Mouse (Mus musculus): ENCODE results near the gene Adipoq. TPM values are rescaled to one million over a fixed set of nuclear protein-coding genes. Genes with fewer than 3 reads are reported as not detected.

The Adipoq gene
- polyA plus RNA-seq, 1 experiment from 2014 or later: not detected

GRCm38 (mm10) chr16:23145211-23145610 is 1.1 kb upstream of the Adipoq start:
- H3K4me1 ChIP-seq (replicated peaks): peaks cover 10% of the 10 kb centered on the region; the same call in 1 of the 2 replicates
- H3K9me3 ChIP-seq (replicated peaks): no peaks in the 10 kb centered on the region
- no peak overlapping the region for H3K27ac ChIP-seq
- ATAC-seq (replicated peaks; ENCODE audit: insufficient number of reproducible peaks, insufficient read depth, low FRiP score, low read depth): no peak
- H3K4me3 ChIP-seq: no peak overlapping the region
- no peaks in the 10 kb centered on the region for H3K27me3 ChIP-seq
- H3K9ac ChIP-seq: no peak overlapping the region
- H3K36me3 ChIP-seq: no peaks in the 10 kb centered on the region
- H3K4me2 ChIP-seq: no peak overlapping the region
- WGBS: 43% methylated on average over 5 of the region's 5 CpGs

- Histone ChIP-seq H3K9ac (no peak overlapping the region), H3K27me3 (no peaks in the 10 kb centered on the region), H3K4me3 (no peak overlapping the region), H3K9me3 (replicated peaks) (no peaks in the 10 kb centered on the region), H3K27ac (no peak overlapping the region), H3K4me1 (replicated peaks) (peaks cover 10% of the 10 kb centered on the region; the same call in 1 of the 2 replicates), H3K36me3 (no peaks in the 10 kb centered on the region), H3K4me2 (no peak overlapping the region)
- no peak for ATAC-seq (replicated peaks; ENCODE audit: insufficient number of reproducible peaks, insufficient read depth, low FRiP score, low read depth)
- 56% methylated on average over 2 of the region's 2 CpGs for WGBS
Measured at GRCm38 (mm10) chr16:23148936-23149335, 2.6 kb downstream of the Adipoq start.

GRCm38 (mm10) chr16:23149396-23149795 is 3.1 kb downstream of the Adipoq start:
- Histone ChIP-seq H3K4me2 (no peak overlapping the region), H3K9ac (no peak overlapping the region), H3K27me3 (no peaks in the 10 kb centered on the region), H3K9me3 (replicated peaks) (no peaks in the 10 kb centered on the region), H3K36me3 (no peaks in the 10 kb centered on the region), H3K4me3 (no peak overlapping the region), H3K27ac (no peak overlapping the region), H3K4me1 (replicated peaks) (peaks cover 10% of the 10 kb centered on the region; the same call in 1 of the 2 replicates)
- ATAC-seq (replicated peaks; ENCODE audit: insufficient number of reproducible peaks, insufficient read depth, low FRiP score, low read depth): no peak
- WGBS: 74% methylated on average over 8 of the region's 8 CpGs

- no peak overlapping the region for H3K4me3 ChIP-seq
- no peaks in the 10 kb centered on the region for H3K4me1 ChIP-seq (replicated peaks)
- no peak overlapping the region for H3K4me2 ChIP-seq
- no peaks in the 10 kb centered on the region for H3K27me3 ChIP-seq
- H3K27ac ChIP-seq: no peak overlapping the region
- no peaks in the 10 kb centered on the region for H3K9me3 ChIP-seq (replicated peaks)
- no peak overlapping the region for H3K9ac ChIP-seq
- no peaks in the 10 kb centered on the region for H3K36me3 ChIP-seq
- WGBS: 9% methylated on average over 2 of the region's 2 CpGs
- no peak for ATAC-seq (replicated peaks; ENCODE audit: insufficient number of reproducible peaks, insufficient read depth, low FRiP score, low read depth)
Measured at GRCm38 (mm10) chr16:23151423-23151822, 5.1 kb downstream of the Adipoq start.

- H3K27me3 ChIP-seq: no peaks in the 10 kb centered on the region
- no peak overlapping the region for H3K4me3 ChIP-seq
- H3K9me3 ChIP-seq (replicated peaks): no peaks in the 10 kb centered on the region
- no peak overlapping the region for H3K27ac ChIP-seq
- H3K4me1 ChIP-seq (replicated peaks): peaks cover 3% of the 10 kb centered on the region
- H3K9ac ChIP-seq: no peak overlapping the region
- 73% methylated on average over 5 of the region's 5 CpGs for WGBS
- H3K4me2 ChIP-seq: no peak overlapping the region
- ATAC-seq (replicated peaks; ENCODE audit: insufficient number of reproducible peaks, insufficient read depth, low FRiP score, low read depth): no peak
- no peaks in the 10 kb centered on the region for H3K36me3 ChIP-seq
Measured at GRCm38 (mm10) chr16:23154261-23154660, 7.9 kb downstream of the Adipoq start.

GRCm38 (mm10) chr16:23157013-23157412 is 10.7 kb downstream of the Adipoq start:
- ATAC-seq (replicated peaks; ENCODE audit: insufficient number of reproducible peaks, insufficient read depth, low FRiP score, low read depth): no peak
- H3K27me3 ChIP-seq: no peaks in the 10 kb centered on the region
- WGBS: 91% methylated on average over 13 of the region's 13 CpGs

GRCm38 (mm10) chr16:23158292-23158691 is 12.0 kb downstream of the Adipoq start:
- H3K36me3 ChIP-seq: no peaks in the 10 kb centered on the region
- no peak overlapping the region for H3K4me2 ChIP-seq
- ATAC-seq (replicated peaks; ENCODE audit: insufficient number of reproducible peaks, insufficient read depth, low FRiP score, low read depth): no peak
- H3K9me3 ChIP-seq (replicated peaks): no peaks in the 10 kb centered on the region
- no peak overlapping the region for H3K9ac ChIP-seq
- H3K4me3 ChIP-seq: no peak overlapping the region
- 85% methylated on average over 7 of the region's 7 CpGs for WGBS
- H3K4me1 ChIP-seq (replicated peaks): peaks cover 3% of the 10 kb centered on the region
- H3K27ac ChIP-seq: no peak overlapping the region
- no peaks in the 10 kb centered on the region for H3K27me3 ChIP-seq

More at GRCm38 (mm10) chr16:23157013-23157412, 10.7 kb downstream of the Adipoq start:
- H3K4me1 ChIP-seq (replicated peaks): peaks cover 3% of the 10 kb centered on the region
- no peak overlapping the region for H3K9ac ChIP-seq
- no peak overlapping the region for H3K4me3 ChIP-seq
- no peak overlapping the region for H3K27ac ChIP-seq
- no peaks in the 10 kb centered on the region for H3K9me3 ChIP-seq (replicated peaks)
- no peak overlapping the region for H3K4me2 ChIP-seq
- H3K36me3 ChIP-seq: no peaks in the 10 kb centered on the region

- no peak overlapping the region for H3K9ac ChIP-seq
- H3K4me1 ChIP-seq (replicated peaks): peaks cover 3% of the 10 kb centered on the region
- no peak overlapping the region for H3K4me2 ChIP-seq
- no peaks in the 10 kb centered on the region for H3K27me3 ChIP-seq
- no peak for ATAC-seq (replicated peaks; ENCODE audit: insufficient number of reproducible peaks, insufficient read depth, low FRiP score, low read depth)
- no peak overlapping the region for H3K27ac ChIP-seq
- H3K36me3 ChIP-seq: no peaks in the 10 kb centered on the region
- H3K4me3 ChIP-seq: no peak overlapping the region
- no peaks in the 10 kb centered on the region for H3K9me3 ChIP-seq (replicated peaks)
- WGBS: 26% methylated on average over 2 of the region's 2 CpGs
Measured at GRCm38 (mm10) chr16:23158957-23159356, 12.6 kb downstream of the Adipoq start.

GRCm38 (mm10) chr16:23159749-23160148 is 13.4 kb downstream of the Adipoq start:
- peaks cover 3% of the 10 kb centered on the region for H3K4me1 ChIP-seq (replicated peaks)
- 52% methylated on average over 2 of the region's 2 CpGs for WGBS
- no peaks in the 10 kb centered on the region for H3K9me3 ChIP-seq (replicated peaks)
- ATAC-seq (replicated peaks; ENCODE audit: insufficient number of reproducible peaks, insufficient read depth, low FRiP score, low read depth): no peak
- H3K4me3 ChIP-seq: no peak overlapping the region
- H3K4me2 ChIP-seq: no peak overlapping the region
- H3K9ac ChIP-seq: no peak overlapping the region
- no peaks in the 10 kb centered on the region for H3K36me3 ChIP-seq
- H3K27me3 ChIP-seq: no peaks in the 10 kb centered on the region
- no peak overlapping the region for H3K27ac ChIP-seq

- Histone ChIP-seq H3K9me3 (replicated peaks) (no peaks in the 10 kb centered on the region), H3K4me1 (replicated peaks) (peaks cover 3% of the 10 kb centered on the region), H3K27me3 (no peaks in the 10 kb centered on the region), H3K4me2 (no peak overlapping the region), H3K4me3 (no peak overlapping the region), H3K27ac (no peak overlapping the region), H3K9ac (no peak overlapping the region), H3K36me3 (no peaks in the 10 kb centered on the region)
- WGBS: 78% methylated on average over 3 of the region's 3 CpGs
- ATAC-seq (replicated peaks; ENCODE audit: insufficient number of reproducible peaks, insufficient read depth, low FRiP score, low read depth): no peak
Measured at GRCm38 (mm10) chr16:23162116-23162515, 15.8 kb downstream of the Adipoq start.

- Histone ChIP-seq H3K4me3 (no peak overlapping the region), H3K4me1 (replicated peaks) (no peaks in the 10 kb centered on the region; the same call in none of the 2 replicates), H3K36me3 (no peaks in the 10 kb centered on the region), H3K4me2 (no peak overlapping the region), H3K27ac (peak overlapping the region; percentile 61), H3K27me3 (no peaks in the 10 kb centered on the region), H3K9ac (no peak overlapping the region), H3K9me3 (replicated peaks) (no peaks in the 10 kb centered on the region)
- ATAC-seq (replicated peaks; ENCODE audit: insufficient number of reproducible peaks, insufficient read depth, low FRiP score, low read depth): no peak
- WGBS: 44% methylated on average over 6 of the region's 6 CpGs
Measured at GRCm38 (mm10) chr16:23164443-23164842, 18.1 kb downstream of the Adipoq start.

- H3K9me3 ChIP-seq (replicated peaks): no peaks in the 10 kb centered on the region
- no peak overlapping the region for H3K9ac ChIP-seq
- no peak overlapping the region for H3K4me3 ChIP-seq
- no peaks in the 10 kb centered on the region; the same call in 1 of the 2 replicates for H3K4me1 ChIP-seq (replicated peaks)
- no peak for ATAC-seq (replicated peaks; ENCODE audit: insufficient number of reproducible peaks, insufficient read depth, low FRiP score, low read depth)
- no peaks in the 10 kb centered on the region for H3K27me3 ChIP-seq
- 62% methylated on average over 9 of the region's 9 CpGs for WGBS
- 0 out of 2 replicates have a peak overlapping the region, but pooled peaks have one; percentile 61 for H3K27ac ChIP-seq
- H3K36me3 ChIP-seq: no peaks in the 10 kb centered on the region
- H3K4me2 ChIP-seq: no peak overlapping the region
Measured at GRCm38 (mm10) chr16:23165441-23165840, 19.1 kb downstream of the Adipoq start.

Measured in heart, embryonic 15.5 days (tissue).